Mouse (Mus musculus): ENCODE results near the gene Dnajb12.

Gene Dnajb12

DNA sequence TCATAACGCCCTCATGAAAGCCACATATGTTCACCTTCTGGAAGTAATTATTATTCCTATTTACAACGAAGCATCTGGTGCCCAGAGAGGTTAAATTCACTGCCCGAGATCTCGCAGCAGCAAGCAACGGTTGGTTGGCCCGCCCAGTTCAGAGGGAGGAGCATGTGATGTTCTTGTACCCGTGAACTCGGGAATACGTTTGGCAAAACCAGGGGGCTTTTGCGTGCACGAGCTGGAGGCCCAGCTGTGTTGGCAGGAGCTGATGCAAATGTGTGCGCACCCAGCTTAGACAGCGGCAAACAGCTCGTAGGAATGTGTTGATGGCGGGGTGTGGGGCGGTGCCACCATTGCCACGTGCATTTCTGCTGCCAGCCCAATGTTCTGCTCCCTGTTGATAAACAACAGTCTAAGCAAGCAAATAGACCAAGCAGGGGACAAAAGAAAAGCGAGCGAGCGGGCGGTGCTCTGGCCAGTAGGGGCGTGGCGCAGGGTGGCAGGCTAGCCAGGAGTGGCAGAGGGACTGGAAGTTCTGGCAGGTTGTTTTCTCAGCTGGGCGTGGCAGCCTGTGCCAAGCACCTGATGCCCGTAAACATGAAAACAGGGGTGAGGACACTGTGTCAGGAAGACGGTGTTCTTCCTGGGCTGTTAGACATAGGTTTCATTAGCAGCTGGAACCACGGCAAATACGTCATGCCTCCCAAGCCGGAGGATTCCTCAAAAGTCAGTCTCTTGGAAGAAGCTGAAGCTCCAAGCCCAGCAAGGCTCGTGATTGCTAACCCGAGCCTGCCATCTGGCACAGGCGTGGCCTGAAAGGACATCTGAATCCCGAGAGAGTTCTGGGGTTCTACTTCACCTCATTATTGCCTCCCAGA is 41.7 kb downstream of the Dnajb12 start:
- peak; percentile 82 to 85 for DNase-seq

DNA sequence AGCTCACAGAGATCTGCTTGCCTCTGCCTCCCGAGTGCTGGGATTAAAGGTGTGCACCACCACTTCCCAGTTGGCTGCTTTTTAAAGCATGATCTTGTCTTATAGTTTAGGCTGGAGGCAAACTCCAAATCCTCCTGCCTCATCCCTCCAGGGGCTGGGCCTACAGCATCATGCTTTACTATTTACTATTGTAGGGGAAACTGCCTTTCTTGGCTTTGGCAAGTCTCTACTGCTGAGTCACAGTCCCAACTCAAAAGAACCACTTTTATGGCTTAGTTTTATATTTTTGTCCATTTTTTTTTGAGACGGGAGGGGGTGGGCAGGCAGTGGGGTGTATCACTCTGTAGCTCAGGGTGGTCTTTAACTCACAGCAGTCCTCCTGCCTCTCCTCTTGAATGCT is 44.1 kb downstream of the Dnajb12 start:
- no peak for DNase-seq

DNA sequence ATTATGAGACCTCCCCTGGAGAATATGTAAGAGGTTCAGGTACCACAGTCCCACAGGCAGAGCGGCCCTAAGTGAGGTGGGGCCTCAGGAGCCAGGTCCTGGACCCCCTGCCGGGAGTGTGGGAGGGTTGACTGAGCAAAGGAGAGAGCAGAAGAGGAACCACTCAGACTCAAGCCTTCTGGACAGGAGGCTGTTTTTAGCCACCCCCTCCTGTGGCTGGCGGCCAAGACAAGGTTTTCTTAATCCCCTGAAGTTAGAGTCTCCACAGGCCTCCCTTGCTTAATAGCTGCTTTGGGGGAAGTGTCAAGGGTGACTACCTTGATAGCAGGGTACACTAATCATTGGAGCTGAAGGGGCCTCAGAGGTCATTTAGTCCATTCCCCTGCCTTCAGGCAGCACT is 44.9 kb downstream of the Dnajb12 start:
- peak; percentile 66 to 68 for DNase-seq

DNA sequence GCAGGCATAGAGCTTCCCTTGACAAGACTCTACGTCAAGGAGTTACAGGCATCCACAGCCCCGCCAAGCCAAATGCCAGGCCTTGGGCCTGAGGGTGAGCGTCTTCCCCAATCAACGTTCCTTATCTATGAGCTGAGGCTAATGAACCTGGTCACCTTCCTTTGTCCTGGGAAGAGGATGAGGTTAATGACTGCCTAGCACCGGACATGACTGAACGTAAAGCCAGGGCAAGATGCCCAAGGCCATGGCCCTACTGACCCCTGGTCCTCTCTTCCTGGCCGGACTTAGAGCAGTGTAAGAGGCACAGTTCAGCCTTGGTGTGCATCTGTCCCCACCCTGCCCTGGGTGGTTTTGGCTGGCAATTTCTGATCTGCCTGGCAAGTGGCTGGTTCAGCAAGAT is 49.8 kb downstream of the Dnajb12 start:
- no peak for DNase-seq

DNA sequence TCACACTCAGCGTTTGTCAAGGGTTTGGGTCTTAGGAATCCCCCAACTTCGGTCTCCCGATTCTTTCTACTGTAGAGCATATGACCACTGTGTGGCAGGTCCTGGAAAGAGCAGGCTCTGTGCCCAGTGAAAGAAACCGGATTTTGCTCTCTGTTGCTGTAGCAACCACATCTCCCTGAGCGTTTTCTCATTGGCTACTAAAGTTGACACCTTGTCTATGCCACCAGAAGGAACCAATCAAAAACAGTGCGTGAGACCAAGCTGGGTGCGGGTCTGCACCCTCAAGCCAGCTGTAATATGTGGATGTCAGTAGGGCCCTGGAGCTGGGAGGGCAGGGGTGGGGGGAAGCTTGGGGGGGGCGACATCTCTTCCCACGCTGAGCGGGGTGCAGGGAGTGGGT is 51.6 kb downstream of the Dnajb12 start:
- peak; percentile 66 to 70 for DNase-seq

DNA sequence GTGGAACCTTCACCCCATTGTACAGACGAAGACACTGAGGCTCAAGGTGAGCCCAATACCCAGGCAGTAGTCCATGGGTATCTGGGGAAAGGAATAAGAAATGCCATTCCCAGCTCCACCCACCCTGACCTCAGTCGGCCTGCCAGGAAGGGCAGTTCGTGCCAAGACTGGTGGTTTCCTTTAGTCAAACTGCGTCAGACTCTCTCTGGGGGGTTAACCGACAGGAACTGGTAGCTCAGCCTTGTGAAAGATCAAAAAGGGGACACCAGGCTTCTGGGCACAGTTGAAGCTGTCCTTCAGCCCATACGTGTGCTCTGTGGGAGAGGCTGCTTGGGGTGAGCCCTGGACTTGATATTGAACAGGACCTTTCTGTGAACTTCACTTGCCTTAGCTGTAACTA is 53.2 kb downstream of the Dnajb12 start:
- DNase-seq: no peak

DNA sequence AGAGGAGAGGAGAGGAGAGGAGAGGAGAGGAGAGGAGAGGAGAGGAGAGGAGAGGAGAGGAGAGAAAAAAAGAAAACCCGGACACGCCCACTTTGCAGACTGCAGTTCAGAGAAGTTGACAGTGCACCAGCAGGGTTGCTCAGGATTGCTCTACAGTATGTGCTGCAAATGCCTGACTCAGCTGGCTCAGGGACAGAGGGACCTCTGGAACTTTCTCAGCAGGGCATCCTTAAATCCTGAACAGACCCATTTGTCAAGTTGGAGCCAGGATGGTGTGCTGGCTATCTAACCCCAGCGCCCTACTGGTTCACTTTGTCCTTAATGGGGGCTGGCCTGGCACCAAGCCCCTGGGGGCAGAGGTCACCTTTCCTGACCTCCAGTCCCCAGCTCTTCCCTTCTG is 54.7 kb downstream of the Dnajb12 start:
- DNase-seq: no peak

DNA sequence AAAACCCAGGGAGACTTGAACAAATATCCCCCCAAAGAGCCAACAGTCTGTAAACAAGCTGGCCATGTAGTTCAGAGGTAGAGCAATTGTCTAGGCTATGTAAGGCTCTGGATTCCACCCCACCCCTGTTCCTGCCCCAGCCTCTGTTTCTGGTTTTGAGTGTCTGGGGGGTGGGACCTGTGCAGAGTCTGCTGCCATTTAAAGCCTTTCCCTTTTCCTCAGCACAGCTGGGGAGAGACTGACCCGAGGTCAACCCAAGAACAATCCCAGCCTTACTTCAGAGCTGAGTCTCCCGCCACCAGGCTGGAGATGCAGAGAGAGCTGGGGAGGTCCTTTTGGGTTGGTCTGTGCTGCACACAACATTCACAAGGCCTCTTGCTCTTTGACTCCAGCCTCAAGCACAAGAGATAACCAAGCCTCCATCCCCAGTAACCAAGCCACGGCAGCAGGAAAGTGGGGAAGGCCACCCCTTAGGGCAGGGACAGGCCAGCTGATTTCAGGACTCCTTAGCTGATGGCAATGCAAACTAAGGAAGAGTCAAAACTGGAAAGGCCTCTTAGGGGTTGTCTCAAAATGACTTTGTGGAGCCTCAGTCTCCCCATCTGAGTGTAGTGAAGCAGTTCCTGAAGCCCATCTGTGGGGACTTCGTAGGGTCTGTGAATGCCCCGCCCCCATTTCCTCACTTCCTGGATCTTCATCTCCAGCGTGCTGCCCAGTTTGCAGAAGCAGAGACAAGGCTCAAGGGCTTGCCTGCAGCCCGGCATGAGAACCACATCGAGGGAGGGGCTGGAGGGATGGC is 56.9 kb downstream of the Dnajb12 start:
- no peak for DNase-seq

DNA sequence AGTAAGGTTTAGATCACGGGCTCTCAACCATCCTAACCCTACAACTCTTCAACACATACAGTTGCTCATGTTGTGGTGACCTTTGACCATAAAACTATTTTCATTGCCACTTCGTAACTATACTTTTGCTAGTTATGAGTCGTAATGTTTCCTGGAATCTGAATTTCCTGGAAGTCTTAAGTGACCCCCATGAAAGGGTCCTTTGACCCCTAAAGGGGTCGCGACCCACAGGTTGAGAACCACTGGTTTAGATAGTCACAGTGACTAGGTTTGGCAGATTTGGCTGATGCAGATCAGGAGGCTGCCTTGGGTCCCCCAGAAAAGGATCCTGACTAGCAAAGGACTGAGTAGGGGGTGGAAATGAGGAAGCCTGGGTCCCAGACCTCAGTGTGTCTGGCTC is 59.3 kb downstream of the Dnajb12 start:
- no peak for DNase-seq

DNA sequence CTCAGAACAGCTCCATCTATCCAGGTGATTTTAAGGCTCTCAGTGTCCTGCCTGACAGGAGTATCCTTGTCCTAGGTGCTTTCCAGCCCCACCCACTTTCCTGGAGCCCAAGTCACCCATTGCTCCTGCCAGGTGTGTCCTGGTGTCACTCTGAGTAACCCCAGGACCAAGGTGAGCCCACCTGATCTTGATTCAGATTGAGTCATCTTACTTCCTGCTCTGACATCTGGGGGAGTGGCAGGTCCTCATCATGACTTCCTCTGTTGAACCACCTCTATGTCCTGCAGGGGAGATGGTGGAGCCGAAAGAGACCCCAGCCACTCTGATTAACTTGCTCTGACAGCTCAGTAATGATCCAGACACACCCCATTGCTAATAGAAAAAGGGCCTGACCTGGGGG is 59.7 kb downstream of the Dnajb12 start:
- no peak for DNase-seq

DNA sequence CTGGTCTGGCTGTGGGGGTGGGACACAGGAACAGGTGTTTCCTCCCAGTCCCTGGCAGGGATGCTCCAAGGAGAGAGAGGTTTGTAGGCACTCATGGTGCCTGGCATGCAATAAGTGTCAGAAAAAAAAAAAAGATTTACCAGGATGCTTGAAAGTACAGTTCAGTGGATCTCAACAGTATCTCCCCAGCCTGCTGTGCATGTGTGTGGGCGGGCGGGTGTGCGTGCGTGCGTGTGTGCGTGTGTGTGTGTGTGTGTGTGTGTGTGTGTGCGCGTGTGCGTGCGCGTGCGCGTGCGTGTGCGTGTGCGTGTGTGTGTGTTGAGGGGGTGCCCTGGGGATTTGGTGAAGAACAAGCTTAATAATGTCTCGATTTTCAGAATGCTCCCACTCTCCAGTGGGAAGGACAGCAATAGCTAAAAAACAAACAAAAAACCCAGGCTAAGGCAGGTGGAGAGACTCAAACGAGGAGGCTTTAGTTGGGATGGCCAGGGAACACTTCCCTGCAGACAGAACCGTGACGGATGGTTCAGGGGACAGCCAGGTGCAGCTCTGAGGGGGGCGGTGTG is 63.0 kb downstream of the Dnajb12 start:
- DNase-seq: peak; percentile 73 to 74

DNA sequence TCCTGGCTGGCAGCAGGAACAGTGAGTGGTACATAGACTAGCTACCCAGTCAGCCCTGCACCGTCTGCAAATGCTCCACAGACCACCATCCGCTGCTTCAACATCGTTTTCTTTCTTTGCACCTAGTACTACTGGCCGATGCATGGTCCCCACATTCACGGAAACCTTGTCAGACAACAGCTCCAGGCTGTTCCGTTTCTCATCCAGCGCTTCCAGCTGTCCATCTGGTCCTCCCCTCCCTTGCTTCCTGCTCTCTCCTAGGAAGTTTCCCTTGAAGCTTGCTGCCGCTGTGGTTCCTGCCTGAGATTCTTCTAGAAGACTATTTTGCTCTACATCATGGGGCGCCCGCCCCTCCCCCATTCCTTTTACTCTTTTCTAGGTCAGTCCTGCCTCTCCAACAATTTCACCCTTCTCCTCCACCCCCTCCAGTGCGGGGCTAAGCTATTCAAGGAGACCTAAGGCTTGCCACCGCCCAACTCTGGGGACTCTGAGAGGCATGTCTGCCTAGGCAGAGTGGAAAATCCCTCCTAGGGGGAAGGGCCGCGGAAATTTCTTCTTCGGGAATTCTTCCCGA is 63.6 kb downstream of the Dnajb12 start:
- peak; percentile 73 to 85 for DNase-seq

DNA sequence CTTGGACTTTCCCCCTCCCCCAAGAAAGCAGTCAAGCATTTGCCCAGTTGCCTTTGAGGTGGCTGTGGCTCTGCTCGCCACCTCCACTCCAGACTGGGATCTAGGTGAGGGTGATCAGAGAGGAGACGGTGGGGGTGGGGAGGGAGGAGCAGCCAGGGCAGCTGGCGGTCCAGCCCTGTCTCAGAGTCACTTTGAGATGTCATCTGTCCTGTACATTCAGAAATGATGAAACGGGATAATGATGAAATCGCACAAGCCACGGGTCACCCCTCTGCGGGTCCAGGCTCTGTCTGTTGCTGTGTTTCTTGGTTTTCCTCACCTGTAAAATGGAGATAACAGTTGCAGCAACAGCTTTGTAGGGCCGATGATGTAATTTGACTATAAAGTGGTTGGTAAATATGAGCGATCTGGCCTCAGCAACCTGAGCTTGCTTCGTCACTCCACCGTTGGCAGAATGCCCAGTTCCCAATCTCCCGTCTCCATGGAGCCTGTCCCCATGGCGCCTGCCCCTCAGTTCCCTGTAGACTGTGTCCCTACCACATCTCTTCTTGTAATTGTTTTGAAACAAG is 64.1 kb downstream of the Dnajb12 start:
- DNase-seq: peak; percentile 82 to 84

DNA sequence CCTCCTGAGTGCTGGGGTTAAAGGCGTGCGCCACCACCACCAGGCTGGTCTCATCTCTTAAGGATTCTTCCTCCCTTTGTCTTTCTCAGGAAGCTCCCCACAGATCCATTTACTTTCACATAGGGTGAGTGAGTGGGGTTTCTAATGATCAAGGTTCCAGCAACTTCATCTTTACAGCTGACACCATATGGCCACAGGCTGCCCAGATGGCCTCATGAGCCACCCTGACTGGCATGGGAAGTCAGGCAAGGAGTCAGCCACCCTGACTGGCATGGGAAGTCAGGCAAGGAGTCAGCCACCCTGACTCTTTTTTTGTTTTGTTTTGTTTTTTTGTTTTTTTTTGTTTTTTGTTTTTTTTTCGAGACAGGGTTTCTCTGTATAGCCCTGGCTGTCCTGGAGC is 66.1 kb downstream of the Dnajb12 start:
- no peak for DNase-seq

DNA sequence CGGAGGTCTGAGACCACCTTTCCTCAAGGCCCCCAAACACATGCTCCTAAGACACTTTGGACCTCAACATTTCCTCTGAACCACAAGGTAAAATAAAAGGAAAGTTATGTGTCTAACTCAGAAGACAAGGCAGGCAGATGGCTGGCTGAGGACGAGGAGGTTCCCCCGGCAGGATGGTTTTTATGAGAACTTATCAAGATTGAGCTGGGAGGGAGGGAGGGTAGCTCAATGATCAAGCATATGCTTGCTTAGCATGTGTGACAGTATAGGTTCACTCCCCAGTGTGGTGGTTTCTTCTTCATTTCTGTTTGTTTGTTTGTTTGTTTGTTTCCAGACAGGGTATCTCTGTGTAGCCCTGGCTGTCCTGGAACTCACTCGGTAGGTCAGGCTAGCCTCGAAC is 67.0 kb downstream of the Dnajb12 start:
- no peak for DNase-seq

DNA sequence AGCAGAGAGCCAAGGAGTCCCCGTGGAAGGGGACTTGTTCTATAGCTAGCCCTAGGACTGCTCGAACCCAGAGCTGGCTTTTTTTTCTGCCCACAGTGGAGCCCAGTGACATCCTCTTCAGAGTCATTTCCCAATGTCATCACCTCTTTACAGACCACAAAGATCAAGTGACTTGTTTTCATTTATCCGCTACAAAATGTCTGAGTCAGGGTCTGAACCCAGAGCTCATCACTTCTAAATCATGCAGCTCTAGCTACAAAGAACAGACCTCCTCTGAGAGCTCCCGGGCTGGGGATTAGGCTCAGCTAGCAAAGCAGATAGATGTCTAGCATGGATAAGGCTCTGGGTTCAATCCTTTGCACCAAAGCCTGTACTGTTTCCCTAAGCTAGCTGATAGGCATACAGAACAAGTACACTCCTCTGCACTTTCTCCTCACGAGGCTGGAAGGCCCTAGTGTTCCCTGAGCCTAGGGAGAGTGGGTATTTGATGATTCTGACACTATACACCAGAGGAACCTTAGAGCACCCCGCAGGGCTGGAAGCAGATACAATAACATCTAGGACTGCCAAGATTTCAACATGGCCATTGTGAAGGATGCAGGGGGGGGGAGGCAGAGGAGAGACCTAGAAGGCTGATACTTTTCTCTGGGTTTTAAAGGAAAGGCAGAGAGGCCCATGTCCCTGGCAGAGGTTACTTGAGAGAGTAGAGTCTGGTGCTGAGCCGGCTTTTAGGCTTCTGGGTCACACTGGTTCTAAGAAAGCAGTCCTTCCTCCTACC is 68.1 kb downstream of the Dnajb12 start:
- DNase-seq: peak in 1 of 2 experiments; percentile 35

DNA sequence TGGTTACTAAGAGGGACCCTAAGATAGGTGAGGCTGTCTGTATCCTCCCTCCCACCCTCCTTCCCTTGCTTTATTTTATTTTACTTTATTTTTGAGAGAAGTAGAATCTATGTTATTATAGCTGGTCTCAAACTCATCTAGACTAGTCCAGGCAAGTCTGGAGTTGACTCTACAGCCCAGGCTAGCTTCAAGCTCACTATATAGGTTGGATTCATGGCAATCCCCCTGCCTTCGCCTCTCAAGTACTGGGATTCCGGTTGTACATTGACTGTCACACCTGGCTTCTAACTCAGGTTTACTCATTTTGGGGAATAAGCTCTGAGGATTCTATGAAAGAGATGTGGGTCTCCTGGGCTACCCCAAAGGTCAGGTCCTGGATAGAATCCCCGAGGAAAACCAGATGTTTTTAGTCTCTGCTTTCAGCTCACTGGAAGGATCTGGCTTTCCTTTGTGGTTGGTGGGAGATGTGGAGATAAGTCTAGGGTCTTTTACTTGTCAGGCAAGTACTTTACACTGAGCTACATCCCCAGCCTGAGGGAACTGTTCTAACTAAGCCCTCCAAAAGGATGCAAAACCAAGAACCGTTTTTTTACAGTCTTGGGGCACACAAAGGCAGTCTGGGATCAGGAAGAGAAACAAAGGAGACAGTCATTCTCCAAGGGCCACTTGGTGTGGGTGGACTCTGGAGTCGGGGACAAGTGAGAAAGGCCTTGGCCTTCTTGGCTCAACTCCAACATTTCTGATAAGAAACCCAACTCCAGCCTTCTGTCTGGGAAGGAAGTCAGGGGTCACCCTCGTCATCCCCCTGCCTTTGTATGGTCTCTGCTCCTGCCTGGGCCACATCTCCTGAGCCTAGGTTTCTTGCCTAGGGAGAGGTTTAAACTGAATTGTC is 69.3 kb downstream of the Dnajb12 start:
- DNase-seq: peak; percentile 39 to 62
